Mouse (Mus musculus) spleen, postnatal 0 days (tissue): Measurements from ENCODE around the gene Pitpna. TPM values are rescaled to one million over a fixed set of nuclear protein-coding genes. Genes with fewer than 3 reads are reported as not detected.

Source experiments
- polyA plus RNA-seq: library from polyadenylated mRNA; unstranded; fragments of >200 nt; fragmentation: Nextera tagmentation; extraction: Ambion mirVana; gene quantifications from 2 replicates; pipeline ENCODE4 v1.2.1, GENCODE M21; 2015

The Pitpna gene
- 42.1 and 45.8 TPM in 2 replicates for polyA plus RNA-seq

DNA sequence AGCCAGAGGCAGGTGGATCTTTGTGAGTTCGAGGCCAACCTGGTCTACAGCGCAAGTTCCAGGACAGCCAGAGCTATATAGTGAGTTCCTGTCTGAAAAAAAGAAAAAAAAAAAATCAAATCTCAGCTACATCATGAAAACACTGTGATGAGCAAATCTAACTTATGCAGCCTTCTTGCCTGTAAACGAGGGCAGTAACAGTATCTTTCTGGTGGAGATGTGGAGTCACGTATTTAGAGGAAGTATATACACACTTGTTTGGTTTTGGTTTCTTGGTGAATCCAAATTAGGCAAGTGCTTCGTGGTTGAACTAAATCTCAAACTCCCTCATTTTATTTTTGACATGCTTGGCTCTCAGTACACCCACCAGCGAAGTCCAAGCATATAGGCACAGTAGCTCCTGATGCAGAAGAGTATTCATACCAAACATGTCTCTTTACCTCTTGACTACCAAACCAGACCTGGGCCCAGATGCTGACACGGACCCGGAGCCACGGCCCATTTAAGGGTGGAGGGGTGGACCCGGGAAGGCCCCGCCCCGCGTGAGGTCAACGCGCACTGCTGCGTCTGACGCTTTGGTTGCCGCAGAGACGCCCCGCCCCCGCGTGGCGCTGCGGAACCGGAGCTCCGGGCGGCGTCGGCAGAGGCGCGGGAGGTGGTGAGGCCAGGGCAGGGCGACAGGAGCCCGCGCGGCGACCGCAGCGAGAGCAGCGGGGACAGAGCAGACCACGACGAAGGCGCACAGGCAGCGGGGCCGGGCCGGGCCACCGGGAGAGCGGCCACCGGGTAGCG, at the start of gene Pitpna:
Pitpna (plus strand) TSS at position 605 of the 792 bp plus-strand sequence.

GRCm38 (mm10) chr11:75630645-75631229, 42.8 kb downstream of the Pitpna start, which contains the start of gene Inpp5k:
TSS of gene Inpp5k (plus strand) at chr11:75630988.

DNA sequence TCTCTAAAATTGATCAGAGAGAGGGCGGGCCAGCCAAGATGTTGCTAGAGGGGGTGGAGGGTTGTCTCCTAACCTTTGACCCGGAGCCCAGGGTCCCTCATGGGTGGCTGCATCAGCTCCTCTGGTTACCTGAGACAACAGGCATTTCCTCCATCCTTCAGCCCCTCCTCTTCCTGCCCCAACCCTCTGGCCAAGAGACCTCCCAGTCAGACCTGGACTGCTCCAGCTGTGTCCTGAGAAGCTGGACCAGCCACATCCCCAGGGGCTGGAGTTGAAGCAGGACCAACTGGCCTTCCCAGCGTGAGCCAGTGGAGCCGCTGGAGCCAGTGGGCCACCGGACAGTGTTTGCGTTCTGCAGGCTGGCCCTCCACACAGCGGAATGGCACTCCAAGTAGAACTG, 62.4 kb downstream of the Pitpna start, which contains the start of gene Myo1c:
Myo1c (plus strand) TSS at position 194 of the 400 bp plus-strand sequence.

Other genes with a start within 250 kb of the Pitpna start
- gene Rpa1, start 239.8 kb upstream of the Pitpna start, polyA plus RNA-seq: 114 and 136 TPM in 2 replicates
- gene Smyd4, start 239.7 kb upstream of the Pitpna start, polyA plus RNA-seq: 7.0 and 7.8 TPM in 2 replicates
- 18.7 and 22.6 TPM in 2 replicates for gene Serpinf1, start 165.4 kb upstream of the Pitpna start, polyA plus RNA-seq
- 0.28 and 0.30 TPM in 2 replicates for gene Serpinf2, start 148.5 kb upstream of the Pitpna start, polyA plus RNA-seq
- 15.2 and 16.0 TPM in 2 replicates for gene Wdr81, start 133.4 kb upstream of the Pitpna start, polyA plus RNA-seq
- 12.8 and 15.4 TPM in 2 replicates for gene Tlcd2, start 126.4 kb upstream of the Pitpna start, polyA plus RNA-seq
- gene Prpf8, start 101.3 kb upstream of the Pitpna start, polyA plus RNA-seq: 23.3 and 24.4 TPM in 2 replicates
- 0.40 and 0.95 TPM in 2 replicates for gene Rilp, start 78.0 kb upstream of the Pitpna start, polyA plus RNA-seq
- 5.2 and 7.0 TPM in 2 replicates for gene Scarf1, start 74.6 kb upstream of the Pitpna start, polyA plus RNA-seq
- 5.9 and 6.3 TPM in 2 replicates for gene Slc43a2, start 56.4 kb upstream of the Pitpna start, polyA plus RNA-seq
- gene Inpp5k, start 42.9 kb downstream of the Pitpna start, polyA plus RNA-seq: 29.2 and 34.8 TPM in 2 replicates
- gene Myo1c, start 62.4 kb downstream of the Pitpna start, polyA plus RNA-seq: 19.4 and 24.4 TPM in 2 replicates
- 35.3 and 41.5 TPM in 2 replicates for gene Crk, start 91.2 kb downstream of the Pitpna start, polyA plus RNA-seq
- gene Ywhae, start 144.8 kb downstream of the Pitpna start, polyA plus RNA-seq: 261 and 271 TPM in 2 replicates
- 0.20 and 0.42 TPM in 2 replicates for gene Doc2b, start 208.0 kb downstream of the Pitpna start, polyA plus RNA-seq